Mouse (Mus musculus) urinary bladder, adult 18-20 months (tissue): Measurements from ENCODE around the gene Eaf2.
"Not testable (repeated sequence)": the region's sequence is repeated elsewhere in the genome, so short reads cannot be mapped to it uniquely, and the experiment has no call there.

Source experiments
- DNase-seq, 2 experiments: peaks; one replicate each; pipeline ENCODE4 v3.0.0; 2022; ENCODE audit warnings: low spot score in 2 of 2, mixed read lengths in 2 of 2

Gene Eaf2

GRCm38 (mm10) chr16:36846894-36847293 is 27.9 kb downstream of the Eaf2 start:
- DNase-seq: not testable (repeated sequence)

DNA sequence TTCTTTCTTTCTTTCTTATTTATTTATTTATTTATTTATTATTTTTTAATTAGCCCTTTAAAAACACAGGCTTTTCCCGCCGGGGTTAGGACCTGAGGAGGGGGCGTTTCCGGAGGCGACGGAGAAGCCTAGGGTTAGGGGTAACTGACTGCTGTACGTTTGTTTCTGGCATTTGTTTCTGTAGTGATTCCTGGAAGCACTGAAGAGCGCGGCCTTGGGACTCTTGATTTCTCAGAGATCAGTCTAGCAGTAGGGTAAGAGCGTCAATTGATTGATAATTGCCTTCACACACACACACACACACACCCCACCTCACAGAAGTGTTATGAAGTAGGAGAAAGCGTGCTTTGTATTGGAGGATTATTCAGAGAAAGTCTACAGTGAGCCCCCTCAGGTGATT is 46.0 kb downstream of the Eaf2 start:
- DNase-seq: no peak

GRCm38 (mm10) chr16:36828054-36828786 is 46.6 kb downstream of the Eaf2 start, which contains the start of gene Iqcb1:
Gene Iqcb1 (plus strand): TSS chr16:36828385.
- DNase-seq: peak; percentile 76 to 79

DNA sequence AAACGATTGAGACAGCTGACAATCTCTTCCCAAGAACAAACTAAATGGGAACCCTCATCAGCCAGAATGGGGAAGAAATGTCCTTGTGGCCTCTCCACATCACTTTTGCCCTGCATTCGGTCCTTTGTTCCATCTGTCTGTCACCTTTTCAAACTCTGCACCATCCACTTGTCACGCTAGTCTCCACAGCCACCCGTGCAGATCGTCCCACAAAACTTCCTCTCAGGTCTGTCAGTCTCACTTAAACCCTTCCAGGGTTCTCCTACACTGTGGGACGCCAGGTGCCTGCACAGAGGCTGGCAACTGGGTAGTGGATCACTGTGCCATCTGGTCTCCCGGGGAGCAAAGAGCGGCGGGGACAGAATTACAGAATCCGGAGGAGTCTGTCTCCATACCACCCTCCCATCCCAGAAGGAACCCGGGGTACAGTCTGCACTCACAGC is 47.2 kb downstream of the Eaf2 start:
- DNase-seq: no peak

DNA sequence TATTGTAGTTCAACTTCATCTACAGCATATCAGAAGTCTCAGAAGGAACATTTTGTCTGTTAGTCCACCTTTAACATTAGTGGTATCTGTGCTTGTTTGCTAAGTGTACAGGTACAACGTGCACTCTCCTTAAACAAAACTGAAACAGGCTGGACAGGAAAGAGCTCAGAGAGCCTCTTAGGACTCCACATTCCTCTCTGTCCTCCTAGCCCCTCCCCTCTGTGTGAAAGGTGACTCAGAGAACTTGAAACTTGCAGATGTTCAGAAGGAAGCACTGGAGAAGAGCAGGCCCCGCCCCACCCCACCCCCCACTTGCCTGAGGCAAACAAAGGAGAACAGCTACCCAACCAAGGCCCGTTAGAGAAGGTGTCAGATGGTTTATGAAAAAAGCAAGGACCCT is 53.3 kb downstream of the Eaf2 start:
- peak in 1 of 2 experiments; percentile 16 for DNase-seq

DNA sequence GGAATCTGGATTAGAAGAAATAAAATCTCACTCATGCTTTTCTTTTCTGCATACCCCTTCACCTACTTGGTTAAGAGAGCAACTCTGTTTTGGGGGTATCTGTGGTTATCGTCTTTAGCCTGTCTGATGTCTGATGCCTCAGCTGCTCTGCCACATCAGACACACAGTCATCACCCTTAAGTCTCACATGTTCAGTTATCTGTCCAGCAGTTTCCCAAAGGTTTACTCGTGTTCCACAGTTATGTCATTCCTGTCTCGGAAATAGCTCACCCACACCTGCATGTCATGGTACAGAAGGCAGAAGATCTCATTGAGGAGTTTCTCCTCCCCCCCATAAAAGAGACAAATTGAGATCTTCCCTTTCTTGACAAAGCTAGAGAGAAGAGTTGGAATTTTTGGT is 54.1 kb downstream of the Eaf2 start:
- no peak for DNase-seq

DNA sequence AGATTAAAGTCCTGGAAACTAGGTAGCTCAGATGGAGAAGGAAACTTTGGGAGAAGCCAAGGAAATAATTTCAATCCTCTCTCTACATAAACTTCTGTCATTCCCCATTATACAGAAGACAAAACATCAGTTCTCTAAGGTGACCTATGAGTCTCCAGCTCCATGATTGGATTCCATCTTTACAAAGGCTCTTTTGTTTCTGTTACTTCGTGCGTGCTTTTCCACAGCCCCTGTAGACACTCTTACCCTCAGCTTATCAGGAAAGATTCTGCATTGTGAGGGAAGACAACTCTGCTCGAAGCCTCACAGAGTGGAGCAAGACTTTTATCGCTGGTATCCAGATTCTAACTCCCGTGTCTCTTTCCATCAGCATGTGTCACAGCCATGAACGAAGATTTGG is 54.8 kb downstream of the Eaf2 start:
- no peak for DNase-seq

DNA sequence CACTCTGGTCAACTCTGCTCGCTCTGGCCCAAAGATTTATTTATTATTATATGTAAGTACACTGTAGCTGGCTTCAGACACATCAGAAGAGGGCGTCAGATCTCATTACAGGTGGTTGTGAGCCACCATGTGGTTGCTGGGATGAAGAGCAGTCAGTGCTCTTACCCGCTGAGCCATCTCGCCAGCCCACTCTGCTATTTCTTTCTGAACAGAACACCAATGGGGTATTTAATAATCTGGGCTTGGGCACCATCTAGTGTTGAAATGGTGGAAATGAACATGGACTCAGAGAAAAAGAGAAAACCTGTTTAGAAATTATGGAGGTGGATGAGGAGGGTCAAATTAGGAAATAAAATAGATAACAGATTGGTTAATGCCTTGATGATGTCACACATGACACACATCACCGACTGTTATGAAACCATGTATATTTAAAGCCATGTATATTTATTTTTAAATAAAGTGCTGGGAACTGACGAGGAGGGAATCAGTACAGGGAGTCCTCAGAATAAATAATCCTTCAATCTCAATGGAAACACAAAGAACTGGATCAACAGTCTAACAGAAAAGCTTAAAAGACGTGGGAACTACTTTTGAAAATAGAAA is 57.4 kb downstream of the Eaf2 start:
- DNase-seq: peak in 1 of 2 experiments; percentile 50

DNA sequence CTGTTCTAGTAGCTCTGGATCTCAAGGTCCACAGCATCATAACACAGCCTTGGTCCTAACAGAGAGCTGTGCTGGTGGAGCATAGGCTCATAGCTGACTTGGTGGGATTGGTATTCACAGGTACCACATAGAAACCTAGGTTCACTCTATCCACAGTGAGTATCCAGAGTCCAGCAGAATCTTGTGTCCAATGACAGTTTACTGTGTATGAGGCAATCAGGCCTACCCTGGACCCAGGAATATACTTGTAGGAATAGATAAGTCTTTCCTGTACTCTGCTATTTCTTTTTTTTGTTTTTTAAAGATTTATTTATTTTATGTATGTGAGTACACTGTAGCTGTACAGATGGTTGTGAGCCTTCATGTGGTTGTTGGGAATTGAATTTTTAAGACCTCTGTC is 57.9 kb downstream of the Eaf2 start:
- DNase-seq: no peak

GRCm38 (mm10) chr16:36813680-36814079 is 61.1 kb downstream of the Eaf2 start:
- DNase-seq: no peak

DNA sequence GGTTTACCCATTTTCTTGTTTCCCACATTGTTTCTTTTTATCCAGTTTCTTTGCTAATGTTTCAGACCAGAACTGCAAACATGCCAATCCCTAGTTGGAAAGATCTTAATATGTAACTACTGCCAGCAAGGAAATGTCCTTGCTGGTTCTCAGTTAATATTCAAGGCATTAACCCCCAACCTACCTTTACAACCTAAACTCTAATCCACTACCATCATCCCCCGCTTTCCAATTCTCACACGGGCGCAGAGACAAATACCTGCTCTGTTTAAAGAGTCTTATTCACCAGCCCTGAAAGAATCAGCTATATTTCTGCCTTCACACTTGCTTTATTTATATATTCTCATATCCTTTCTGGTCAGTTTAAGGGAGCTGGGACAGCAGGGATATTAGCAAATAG is 66.2 kb downstream of the Eaf2 start:
- DNase-seq: no peak

DNA sequence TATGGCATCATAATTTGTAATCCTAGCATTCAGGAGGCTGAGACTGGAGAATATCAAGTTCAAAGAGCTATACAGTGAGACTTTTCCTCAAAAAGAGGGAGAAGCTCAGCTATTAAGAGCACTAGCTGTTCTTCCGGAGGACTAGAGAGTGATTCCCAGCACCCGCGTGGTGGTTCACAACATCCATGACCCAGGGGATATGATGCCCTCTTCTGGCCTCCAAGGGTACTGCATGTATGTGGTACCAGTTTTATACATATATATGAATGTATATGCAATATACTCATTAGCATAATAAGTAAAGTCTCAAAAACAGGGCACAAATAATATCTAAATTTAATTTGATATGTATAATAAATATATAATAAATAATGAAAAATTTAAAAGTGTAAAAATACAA is 72.4 kb downstream of the Eaf2 start:
- no peak for DNase-seq

DNA sequence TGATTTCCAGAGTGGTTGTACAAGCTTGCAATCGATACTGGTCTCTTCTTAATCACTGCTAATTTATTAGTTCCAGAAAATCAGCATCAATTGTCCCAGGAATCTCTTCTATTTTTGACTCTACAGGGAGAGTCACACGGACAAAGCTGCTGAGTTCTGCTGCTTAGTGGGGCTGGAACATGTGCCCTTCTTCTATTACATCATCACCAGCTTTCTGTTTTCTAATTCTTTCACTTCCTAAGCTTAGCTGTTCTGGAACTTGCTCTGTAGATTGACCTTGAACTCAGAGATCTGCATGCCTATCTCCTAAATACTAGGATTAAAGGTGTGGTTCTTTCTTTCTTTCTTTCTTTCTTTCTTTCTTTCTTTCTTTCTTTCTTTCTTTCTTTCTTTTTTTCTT is 76.5 kb downstream of the Eaf2 start:
- DNase-seq: no peak

GRCm38 (mm10) chr16:36794976-36795375 is 79.8 kb downstream of the Eaf2 start:
- DNase-seq: no peak

- DNase-seq: no peak
Measured at GRCm38 (mm10) chr16:36790166-36790565, 84.6 kb downstream of the Eaf2 start.

GRCm38 (mm10) chr16:36786466-36786865 is 88.3 kb downstream of the Eaf2 start:
- DNase-seq: no peak

- no peak for DNase-seq
Measured at GRCm38 (mm10) chr16:36784594-36785313, 90.0 kb downstream of the Eaf2 start, which contains the start of gene Slc15a2. Gene Slc15a2 (minus strand): TSS chr16:36784962.

- DNase-seq: no peak
Measured at GRCm38 (mm10) chr16:36784146-36784545, 90.7 kb downstream of the Eaf2 start.

DNA sequence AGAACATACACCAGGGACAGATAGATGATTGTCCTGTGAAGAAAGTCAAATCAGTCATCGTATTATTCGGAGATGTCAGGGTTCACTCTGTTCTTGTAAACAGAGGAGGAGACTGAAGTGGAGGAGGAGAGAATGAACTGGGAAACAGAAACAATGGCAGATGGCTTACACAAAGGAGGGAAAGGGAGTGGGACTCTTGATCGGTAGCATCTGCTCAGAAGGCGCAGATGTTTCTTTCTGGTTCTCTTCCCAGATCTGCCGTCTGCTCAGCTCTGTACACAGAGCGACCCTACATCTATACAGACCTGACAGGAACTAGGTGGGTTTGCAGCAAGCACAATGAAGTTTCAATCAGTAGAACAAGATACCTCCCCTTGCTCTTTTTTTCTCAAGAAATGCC is 99.1 kb downstream of the Eaf2 start:
- DNase-seq: no peak

- DNase-seq: no peak
Measured at GRCm38 (mm10) chr16:36772996-36773395, 101.8 kb downstream of the Eaf2 start.

DNA sequence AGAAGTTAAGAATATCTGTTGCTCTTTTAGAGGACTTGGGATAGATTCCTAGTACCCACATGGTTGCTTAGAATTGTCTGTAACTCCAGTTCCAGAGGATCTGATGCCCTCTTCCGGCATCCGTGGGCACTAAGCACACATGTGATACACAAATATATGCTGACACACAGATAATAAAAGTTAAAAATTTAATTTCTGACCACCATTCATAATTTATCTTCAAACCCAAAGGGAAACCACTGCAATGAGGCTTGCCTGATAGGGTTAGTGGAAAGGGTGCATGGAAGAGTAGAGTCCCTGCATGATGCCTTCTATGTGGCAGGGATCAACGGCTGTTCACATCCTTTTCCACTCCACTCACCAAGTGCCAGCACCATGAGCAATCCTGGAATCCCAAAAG is 103.1 kb downstream of the Eaf2 start:
- no peak for DNase-seq

GRCm38 (mm10) chr16:36771244-36771643 is 103.6 kb downstream of the Eaf2 start:
- DNase-seq: no peak

- DNase-seq: no peak
Measured at GRCm38 (mm10) chr16:36770830-36771229, 104.0 kb downstream of the Eaf2 start.
